Mouse (Mus musculus): Measurements from ENCODE around the gene Clec10a.
"Not testable (repeated sequence)": the region's sequence is repeated elsewhere in the genome, so short reads cannot be mapped to it uniquely, and the experiment has no call there.

Clec10a gene

DNA sequence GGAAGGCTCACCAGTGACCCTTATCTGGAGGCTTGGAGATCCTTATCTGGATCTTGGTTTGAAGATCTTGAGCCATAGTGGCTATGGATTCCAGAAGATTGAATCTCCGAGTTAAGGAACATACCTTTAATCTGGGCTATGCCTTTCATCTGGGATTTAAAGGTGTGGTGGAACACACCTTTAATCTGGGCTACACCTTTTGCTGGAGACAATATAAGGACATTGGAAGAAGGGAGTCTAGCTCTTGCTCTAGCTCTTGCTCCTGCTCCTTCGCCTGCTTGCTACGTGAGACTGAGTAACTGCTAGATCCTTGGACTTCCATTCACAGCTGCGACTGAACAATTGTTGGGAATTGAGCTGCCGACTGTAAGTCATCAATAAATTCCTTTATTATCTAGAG, at the start of gene Clec10a:
Gene Clec10a, plus strand, starts transcription at position 301 of the 400 bp plus-strand sequence.
- DNase-seq (ENCODE audit: low spot score), result not testable (repeated sequence)

GRCm38 (mm10) chr11:70107085-70107484, 48.9 kb upstream of the Clec10a start:
- no peak for DNase-seq (ENCODE audit: low spot score)

DNA sequence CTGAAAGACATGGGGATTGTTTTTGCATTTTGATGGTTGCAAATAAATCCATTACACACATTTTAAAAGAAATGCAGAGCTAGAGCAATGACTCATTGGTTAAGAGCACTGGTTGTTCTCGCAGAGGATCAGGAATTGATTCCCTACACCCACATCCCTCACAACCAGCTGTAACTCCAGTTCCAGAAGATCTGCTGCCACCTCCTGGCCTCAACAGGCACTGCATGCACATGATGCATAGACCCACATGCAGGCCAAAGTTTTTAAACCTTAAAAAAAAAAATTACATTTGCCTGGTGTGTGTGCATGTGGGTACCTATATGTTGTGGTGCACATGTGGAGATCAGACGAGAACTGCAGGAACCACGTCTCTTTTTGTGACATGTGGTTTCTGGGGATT, 45.9 kb upstream of the Clec10a start:
- DNase-seq (ENCODE audit: low spot score), result peak; percentile 66

DNA sequence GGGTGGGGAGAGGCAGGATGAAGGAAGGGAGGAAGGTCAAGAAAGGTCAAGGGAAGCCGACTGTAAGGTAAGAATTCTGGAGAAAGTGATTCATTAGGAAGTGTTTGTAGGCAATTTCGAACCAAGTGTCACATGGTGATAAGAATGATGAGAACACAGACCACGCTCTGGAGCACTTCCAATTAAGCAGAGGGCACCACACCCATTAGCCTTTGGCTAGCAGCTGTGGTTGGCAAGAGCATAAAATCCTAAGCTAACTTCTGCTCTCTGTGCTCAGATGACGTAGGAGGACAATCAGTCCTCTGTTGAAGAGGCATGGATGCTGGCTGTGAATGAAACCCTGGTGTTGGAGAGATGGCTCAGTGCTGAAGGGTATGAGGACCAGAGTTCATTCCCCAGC, 41.4 kb upstream of the Clec10a start:
- peak; percentile 36 for DNase-seq (ENCODE audit: low spot score)

- DNase-seq (ENCODE audit: low spot score), result no peak
Observed at GRCm38 (mm10) chr11:70115901-70116300, 40.1 kb upstream of the Clec10a start.

DNA sequence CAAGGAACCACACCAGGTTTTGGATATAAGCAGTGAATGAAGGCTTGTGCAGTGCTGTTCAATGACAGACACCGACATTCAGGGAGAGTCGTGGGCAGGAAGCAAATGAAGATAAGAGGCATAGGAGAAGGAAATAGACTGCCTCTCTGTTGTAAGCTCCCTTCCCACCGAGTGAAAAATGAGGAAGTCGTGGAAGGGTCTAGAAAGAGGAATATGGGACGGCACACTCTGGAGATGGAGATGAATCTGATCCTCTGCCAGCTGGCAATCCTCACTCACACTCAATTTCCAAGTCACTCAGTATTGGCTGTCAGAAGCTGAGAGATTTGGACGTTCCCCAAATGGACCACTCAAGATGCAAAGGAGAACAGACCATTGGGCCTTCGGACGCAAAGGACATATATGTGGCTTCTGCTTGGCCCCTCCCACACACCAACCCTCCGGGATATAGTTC, 26.0 kb upstream of the Clec10a start, which contains the start of gene Mgl2:
Gene Mgl2, plus strand, starts transcription at position 404 of the 454 bp plus-strand sequence.
- no peak for DNase-seq (ENCODE audit: low spot score)

DNA sequence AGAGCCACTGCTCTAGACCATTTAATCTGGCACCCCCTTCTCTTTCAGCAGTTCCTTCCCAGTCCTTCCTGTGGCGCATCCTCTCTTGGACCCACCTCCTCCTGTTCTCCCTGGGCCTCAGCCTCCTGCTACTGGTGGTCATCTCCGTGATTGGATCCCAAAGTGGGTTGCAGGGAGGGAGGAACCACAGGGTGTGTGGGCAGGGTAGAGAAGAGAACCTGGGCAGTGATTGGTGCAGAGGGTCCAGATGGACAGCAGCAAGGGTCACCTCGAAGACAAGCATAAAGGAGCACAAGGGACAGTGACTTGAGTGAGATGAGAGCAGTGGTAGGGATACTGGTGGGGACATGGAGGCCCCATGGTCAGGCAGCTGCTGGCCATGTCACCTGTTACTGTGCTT, 21.0 kb upstream of the Clec10a start:
- not testable (repeated sequence) for DNase-seq (ENCODE audit: low spot score)

- DNase-seq (ENCODE audit: low spot score), result not testable (repeated sequence)
Observed at GRCm38 (mm10) chr11:70135925-70136324, 20.1 kb upstream of the Clec10a start.

GRCm38 (mm10) chr11:70139171-70139570, 16.8 kb upstream of the Clec10a start:
- no peak for DNase-seq (ENCODE audit: low spot score)

DNA sequence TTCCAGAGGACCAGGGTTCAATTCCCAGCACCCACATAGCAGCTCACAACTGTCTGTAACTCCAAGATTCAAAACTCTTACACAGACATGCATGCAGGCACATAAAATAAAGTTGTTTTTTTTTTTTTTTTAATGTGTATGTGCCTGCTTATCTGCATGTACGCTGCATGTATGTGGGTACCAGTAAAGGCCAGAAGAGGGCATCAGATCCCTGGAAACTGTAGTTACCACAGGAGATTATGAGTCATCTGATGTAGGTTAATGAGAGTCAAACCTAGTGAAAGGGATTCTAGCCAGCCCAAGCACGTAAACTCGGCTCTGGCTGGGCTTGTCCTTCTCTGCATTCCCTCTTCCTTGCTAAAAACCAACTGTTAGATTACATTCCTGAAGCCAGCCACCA, 4.9 kb upstream of the Clec10a start:
- DNase-seq (ENCODE audit: low spot score), result no peak

- DNase-seq (ENCODE audit: low spot score), result no peak
Observed at GRCm38 (mm10) chr11:70162336-70162735, 6.3 kb downstream of the Clec10a start.

GRCm38 (mm10) chr11:70165972-70166921, 10.2 kb downstream of the Clec10a start:
- no peak for DNase-seq (ENCODE audit: low spot score)

DNA sequence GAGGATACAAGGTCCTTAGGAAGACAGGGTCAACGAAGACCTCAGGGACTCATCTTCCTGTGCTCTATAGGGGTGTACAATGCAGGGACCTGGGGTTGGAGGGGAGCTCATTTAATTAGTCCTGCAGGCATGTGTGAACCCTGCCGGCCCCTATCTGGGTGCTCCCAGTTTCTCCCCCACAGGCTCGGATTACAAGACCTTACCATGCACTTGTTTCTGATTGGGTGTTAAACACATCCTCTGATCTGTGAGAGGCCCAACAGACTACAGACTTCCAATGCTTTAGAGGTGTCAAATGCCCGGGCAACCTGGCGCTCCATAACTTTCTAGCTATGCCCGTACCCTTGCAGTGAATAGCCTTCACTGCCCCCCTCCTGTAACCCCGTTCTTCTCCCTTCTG, 12.1 kb downstream of the Clec10a start:
- DNase-seq (ENCODE audit: low spot score), result no peak

DNA sequence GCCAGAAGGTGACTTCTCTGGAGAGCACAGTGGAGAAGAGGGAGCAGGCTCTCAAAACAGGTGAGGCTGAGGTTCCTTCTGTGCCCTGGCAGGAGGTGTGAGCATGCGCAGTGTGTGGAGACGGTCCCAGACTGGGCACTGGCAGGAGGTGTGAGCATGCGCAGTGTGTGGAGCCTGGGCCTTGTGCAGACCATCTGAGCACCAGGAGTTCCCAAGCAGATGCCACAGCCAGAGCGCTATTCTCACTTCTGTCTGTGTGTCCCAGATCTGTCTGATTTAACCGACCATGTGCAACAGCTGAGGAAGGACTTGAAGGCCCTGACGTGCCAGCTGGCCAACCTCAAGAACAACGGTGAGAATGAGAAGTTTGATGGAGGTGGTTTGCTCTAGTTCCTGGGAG, 13.5 kb downstream of the Clec10a start:
- not testable (repeated sequence) for DNase-seq (ENCODE audit: low spot score)

DNA sequence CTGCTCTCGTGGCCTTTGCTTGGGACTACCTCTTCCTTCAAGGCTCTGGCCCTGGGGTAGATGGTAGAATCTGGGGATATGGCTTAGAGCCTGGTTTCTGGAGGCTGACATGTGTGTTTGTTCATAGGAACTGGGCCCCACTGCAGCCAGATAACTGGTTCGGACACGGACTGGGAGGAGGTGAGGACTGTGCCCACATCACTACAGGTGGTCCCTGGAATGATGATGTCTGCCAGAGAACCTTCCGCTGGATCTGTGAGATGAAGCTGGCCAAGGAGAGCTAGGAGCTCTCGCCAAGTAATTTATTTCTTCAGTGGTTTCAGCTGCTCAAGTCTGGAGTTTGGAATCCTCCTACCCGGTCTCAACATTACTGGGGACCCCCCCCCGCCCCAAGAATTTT, 14.3 kb downstream of the Clec10a start:
- DNase-seq (ENCODE audit: low spot score), result no peak

- no peak for DNase-seq (ENCODE audit: low spot score)
Observed at GRCm38 (mm10) chr11:70171181-70171580, 15.2 kb downstream of the Clec10a start.

GRCm38 (mm10) chr11:70171847-70172246, 15.8 kb downstream of the Clec10a start:
- no peak for DNase-seq (ENCODE audit: low spot score)

DNA sequence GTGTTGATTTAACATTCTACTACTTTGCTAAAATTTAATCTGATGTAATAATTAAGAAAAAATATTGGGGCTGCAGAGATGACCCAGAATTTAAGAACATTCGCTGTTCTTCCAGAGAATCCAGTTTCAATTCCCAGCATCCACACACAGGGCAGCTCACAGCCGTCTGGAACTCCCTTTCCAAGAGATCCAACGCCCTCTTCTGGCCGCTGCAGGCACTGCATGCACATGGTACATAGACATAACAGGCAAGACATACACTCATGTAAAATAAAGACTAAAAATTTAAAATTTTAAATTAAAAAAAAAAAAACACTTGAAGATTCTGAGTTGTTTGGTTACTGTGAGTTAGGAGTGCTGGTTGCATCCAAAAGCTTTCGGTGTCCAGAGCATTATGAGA, 16.3 kb downstream of the Clec10a start:
- DNase-seq (ENCODE audit: low spot score), result peak; percentile 69

GRCm38 (mm10) chr11:70174491-70174890, 18.5 kb downstream of the Clec10a start:
- DNase-seq (ENCODE audit: low spot score), result no peak

GRCm38 (mm10) chr11:70177647-70178046, 21.6 kb downstream of the Clec10a start:
- DNase-seq (ENCODE audit: low spot score), result peak; percentile 64

GRCm38 (mm10) chr11:70178311-70178710, 22.3 kb downstream of the Clec10a start:
- peak; percentile 29 for DNase-seq (ENCODE audit: low spot score)

- DNase-seq (ENCODE audit: low spot score), result peak; percentile 37
Observed at GRCm38 (mm10) chr11:70178756-70179155, 22.8 kb downstream of the Clec10a start.

DNA sequence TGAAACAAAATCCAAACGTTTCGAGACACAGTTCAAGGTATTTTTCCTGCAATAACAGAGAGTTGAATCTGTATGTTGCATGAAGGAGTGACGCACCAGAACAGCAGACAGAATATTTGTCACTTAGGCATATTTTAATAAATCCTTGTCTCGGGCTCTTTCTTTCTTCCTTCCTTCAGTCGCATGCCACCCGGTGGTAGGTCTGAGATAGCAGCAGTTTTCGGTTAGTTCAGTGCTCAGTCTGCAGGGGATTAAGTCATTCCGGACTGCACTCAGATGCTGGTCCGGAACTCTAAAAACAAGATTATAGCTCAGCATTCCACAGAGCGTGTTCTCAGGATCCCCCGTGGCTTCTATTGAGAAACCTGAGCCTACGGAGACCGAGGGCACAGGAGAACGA, 23.4 kb downstream of the Clec10a start:
- peak; percentile 57 for DNase-seq (ENCODE audit: low spot score)

Measured in testis, postnatal 10 days (tissue).